Mouse (Mus musculus) forebrain, embryonic 13.5 days (tissue): ENCODE measurements around the gene Ccl24. TPM values are rescaled to one million over a fixed set of nuclear protein-coding genes. Genes with fewer than 3 reads are reported as not detected.

ENCODE experiments used
- ATAC-seq: fragments of 200-750 bp; cut with Nextera tagmentation; 2 replicates; pipeline ENCODE4 v1.8.0; 2017
- H3K27ac ChIP-seq: fragments of 300-500 bp; sonication (generic); 2 replicates; pipeline ENCODE4 v1.5.1; 2015; ENCODE audit warnings: inconsistent platforms, mild to moderate bottlenecking, moderate library complexity
- H3K27me3 ChIP-seq: fragments of 300-500 bp; sonication (generic); 2 replicates; pipeline ENCODE4 v1.6.1; 2015; ENCODE audit warnings: mild to moderate bottlenecking, inconsistent platforms
- H3K36me3 ChIP-seq: fragments of 300-500 bp; sonication (generic); 2 replicates; pipeline ENCODE4 v1.6.1; 2015; ENCODE audit warnings: mild to moderate bottlenecking, inconsistent platforms; ENCODE audit not compliant: poor library complexity, severe bottlenecking
- H3K4me1 ChIP-seq: fragments of 300-500 bp; sonication (generic); 2 replicates; pipeline ENCODE4 v1.6.1; 2015; ENCODE audit warnings: inconsistent platforms
- H3K4me2 ChIP-seq: fragments of 300-500 bp; sonication (generic); 2 replicates; pipeline ENCODE4 v1.6.1; 2015; ENCODE audit warnings: inconsistent platforms, mild to moderate bottlenecking, moderate library complexity
- H3K4me3 ChIP-seq: fragments of 300-500 bp; sonication (generic); 2 replicates; pipeline ENCODE4 v1.5.1; 2015; ENCODE audit warnings: mild to moderate bottlenecking, inconsistent platforms
- H3K9ac ChIP-seq: fragments of 300-500 bp; sonication (generic); 2 replicates; pipeline ENCODE4 v1.6.1; 2015; ENCODE audit warnings: mild to moderate bottlenecking, inconsistent platforms
- H3K9me3 ChIP-seq: fragments of 300-500 bp; sonication (generic); replicated peaks from 2 replicates; pipeline ENCODE4 v1.6.1; 2016; ENCODE audit warnings: inconsistent platforms
- WGBS: fragments of 180-500 bp; shearing (Covaris S2); methylation state at CpG from one replicate; pipeline ENCODE4 v1.1.7; 2015; 5-methylcytosine and 5-hydroxymethylcytosine counted together
- polyA plus RNA-seq: library from polyadenylated mRNA; unstranded; fragments of >200 nt; fragmentation: Nextera tagmentation; extraction: Ambion mirVana; gene quantifications from 2 replicates; pipeline ENCODE4 v1.2.1, GENCODE M21; 2015

The Ccl24 gene
- polyA plus RNA-seq, 1 experiment from 2014 or later: 2.1 TPM

GRCm38 (mm10) chr5:135537794-135538214 lies 35.0 kb downstream of the Ccl24 start:
- no peak overlapping the region for H3K4me3 ChIP-seq
- WGBS: 80% methylated on average over 10 of the region's 10 CpGs
- H3K27me3 ChIP-seq: no peaks in the 10 kb centered on the region
- no peak overlapping the region for H3K4me2 ChIP-seq
- no peak overlapping the region for H3K9ac ChIP-seq
- H3K36me3 ChIP-seq: no peaks in the 10 kb centered on the region
- no peak for ATAC-seq
- no peaks in the 10 kb centered on the region for H3K4me1 ChIP-seq
- no peak overlapping the region for H3K27ac ChIP-seq
- H3K9me3 ChIP-seq: no peaks in the 10 kb centered on the region

GRCm38 (mm10) chr5:135537326-135537725 lies 35.5 kb downstream of the Ccl24 start:
- no peak overlapping the region for H3K27ac ChIP-seq
- WGBS: 84% methylated on average over 4 of the region's 4 CpGs
- ATAC-seq: no peak
- no peaks in the 10 kb centered on the region for H3K27me3 ChIP-seq
- no peak overlapping the region for H3K4me2 ChIP-seq
- no peaks in the 10 kb centered on the region for H3K9me3 ChIP-seq
- H3K4me1 ChIP-seq: no peaks in the 10 kb centered on the region
- no peak overlapping the region for H3K4me3 ChIP-seq
- H3K36me3 ChIP-seq: no peaks in the 10 kb centered on the region
- H3K9ac ChIP-seq: no peak overlapping the region

GRCm38 (mm10) chr5:135535867-135536266 lies 37.0 kb downstream of the Ccl24 start:
- no peak overlapping the region for H3K4me2 ChIP-seq
- H3K9ac ChIP-seq: no peak overlapping the region
- H3K4me1 ChIP-seq: no peaks in the 10 kb centered on the region
- no peak overlapping the region for H3K27ac ChIP-seq
- H3K9me3 ChIP-seq: no peaks in the 10 kb centered on the region
- H3K36me3 ChIP-seq: no peaks in the 10 kb centered on the region
- H3K4me3 ChIP-seq: no peak overlapping the region
- no peak for ATAC-seq
- H3K27me3 ChIP-seq: no peaks in the 10 kb centered on the region

GRCm38 (mm10) chr5:135533431-135533830 lies 39.4 kb downstream of the Ccl24 start:
- Histone ChIP-seq H3K9ac (no peak overlapping the region), H3K4me2 (no peak overlapping the region), H3K4me3 (no peak overlapping the region), H3K27me3 (no peaks in the 10 kb centered on the region), H3K36me3 (no peaks in the 10 kb centered on the region), H3K4me1 (no peaks in the 10 kb centered on the region), H3K27ac (no peak overlapping the region), H3K9me3 (no peaks in the 10 kb centered on the region)
- ATAC-seq: no peak
- 86% methylated on average over 10 of the region's 10 CpGs for WGBS

GRCm38 (mm10) chr5:135531306-135531845 lies 41.5 kb downstream of the Ccl24 start:
- H3K9ac ChIP-seq: no peak overlapping the region
- H3K9me3 ChIP-seq: no peaks in the 10 kb centered on the region
- no peaks in the 10 kb centered on the region for H3K36me3 ChIP-seq
- ATAC-seq: no peak
- H3K27ac ChIP-seq: no peak overlapping the region
- WGBS: 85% methylated on average over 11 of the region's 11 CpGs
- H3K27me3 ChIP-seq: no peaks in the 10 kb centered on the region
- H3K4me2 ChIP-seq: no peak overlapping the region
- H3K4me1 ChIP-seq: no peaks in the 10 kb centered on the region
- no peak overlapping the region for H3K4me3 ChIP-seq

GRCm38 (mm10) chr5:135529964-135530363 lies 42.9 kb downstream of the Ccl24 start:
- ATAC-seq: no peak
- Histone ChIP-seq H3K27me3 (no peaks in the 10 kb centered on the region), H3K27ac (no peak overlapping the region), H3K36me3 (no peaks in the 10 kb centered on the region), H3K9me3 (no peaks in the 10 kb centered on the region), H3K9ac (no peak overlapping the region), H3K4me3 (no peak overlapping the region), H3K4me1 (no peaks in the 10 kb centered on the region), H3K4me2 (no peak overlapping the region)
- 90% methylated on average over 2 of the region's 2 CpGs for WGBS

- WGBS: 70% methylated on average over 3 of the region's 3 CpGs
- no peak for ATAC-seq
- H3K4me3 ChIP-seq: no peak overlapping the region
- no peaks in the 10 kb centered on the region for H3K36me3 ChIP-seq
- H3K4me2 ChIP-seq: no peak overlapping the region
- H3K27me3 ChIP-seq: no peaks in the 10 kb centered on the region
- no peaks in the 10 kb centered on the region for H3K9me3 ChIP-seq
- no peak overlapping the region for H3K27ac ChIP-seq
- no peaks in the 10 kb centered on the region for H3K4me1 ChIP-seq
- H3K9ac ChIP-seq: no peak overlapping the region
Measured at GRCm38 (mm10) chr5:135529310-135529709, 43.5 kb downstream of the Ccl24 start.

GRCm38 (mm10) chr5:135527986-135528385 lies 44.9 kb downstream of the Ccl24 start:
- no peak overlapping the region for H3K4me2 ChIP-seq
- no peaks in the 10 kb centered on the region for H3K27me3 ChIP-seq
- H3K9ac ChIP-seq: no peak overlapping the region
- WGBS: 44% methylated on average over 7 of the region's 7 CpGs
- no peaks in the 10 kb centered on the region for H3K4me1 ChIP-seq
- no peak for ATAC-seq
- H3K4me3 ChIP-seq: no peak overlapping the region
- H3K36me3 ChIP-seq: no peaks in the 10 kb centered on the region
- H3K9me3 ChIP-seq: no peaks in the 10 kb centered on the region
- H3K27ac ChIP-seq: no peak overlapping the region

- no peak overlapping the region for H3K9ac ChIP-seq
- WGBS: 79% methylated on average over 11 of the region's 11 CpGs
- no peak for ATAC-seq
Measured at GRCm38 (mm10) chr5:135524660-135525560, 47.9 kb downstream of the Ccl24 start.

GRCm38 (mm10) chr5:135524087-135524486 lies 48.8 kb downstream of the Ccl24 start:
- ATAC-seq: no peak
- WGBS: 86% methylated on average over 2 of the region's 2 CpGs

More at GRCm38 (mm10) chr5:135524660-135525560, 47.9 kb downstream of the Ccl24 start:
- no peaks in the 10 kb centered on the region for H3K36me3 ChIP-seq
- H3K4me2 ChIP-seq: no peak overlapping the region
- H3K9me3 ChIP-seq: no peaks in the 10 kb centered on the region
- no peaks in the 10 kb centered on the region for H3K27me3 ChIP-seq
- no peak overlapping the region for H3K27ac ChIP-seq
- H3K4me3 ChIP-seq: no peak overlapping the region
- no peaks in the 10 kb centered on the region for H3K4me1 ChIP-seq

GRCm38 (mm10) chr5:135522111-135522722 lies 50.6 kb downstream of the Ccl24 start:
- Histone ChIP-seq H3K36me3 (no peaks in the 10 kb centered on the region), H3K27me3 (no peaks in the 10 kb centered on the region), H3K4me1 (no peaks in the 10 kb centered on the region), H3K4me3 (no peak overlapping the region), H3K27ac (no peak overlapping the region), H3K9ac (no peak overlapping the region), H3K9me3 (no peaks in the 10 kb centered on the region), H3K4me2 (no peak overlapping the region)
- ATAC-seq: no peak
- WGBS: 89% methylated on average over 9 of the region's 9 CpGs

More at GRCm38 (mm10) chr5:135524087-135524486, 48.8 kb downstream of the Ccl24 start:
- Histone ChIP-seq H3K36me3 (no peaks in the 10 kb centered on the region), H3K27ac (no peak overlapping the region), H3K4me3 (no peak overlapping the region), H3K9ac (no peak overlapping the region), H3K9me3 (no peaks in the 10 kb centered on the region), H3K4me1 (no peaks in the 10 kb centered on the region), H3K4me2 (no peak overlapping the region), H3K27me3 (no peaks in the 10 kb centered on the region)
